Mouse (Mus musculus) kidney, postnatal 4 days (tissue): Measurements from ENCODE around the gene Prr3.
A peak's percentile ranks its signal among the peaks of the same experiment; 100 is the strongest.
"Not testable (repeated sequence)": the region's sequence is repeated elsewhere in the genome, so short reads cannot be mapped to it uniquely, and the experiment has no call there.

Source experiments
- DNase-seq, 2 experiments: peaks; one replicate each; pipeline ENCODE4 v3.0.0; 2021; ENCODE audit warnings: mixed read lengths in 2 of 2

Gene Prr3

DNA sequence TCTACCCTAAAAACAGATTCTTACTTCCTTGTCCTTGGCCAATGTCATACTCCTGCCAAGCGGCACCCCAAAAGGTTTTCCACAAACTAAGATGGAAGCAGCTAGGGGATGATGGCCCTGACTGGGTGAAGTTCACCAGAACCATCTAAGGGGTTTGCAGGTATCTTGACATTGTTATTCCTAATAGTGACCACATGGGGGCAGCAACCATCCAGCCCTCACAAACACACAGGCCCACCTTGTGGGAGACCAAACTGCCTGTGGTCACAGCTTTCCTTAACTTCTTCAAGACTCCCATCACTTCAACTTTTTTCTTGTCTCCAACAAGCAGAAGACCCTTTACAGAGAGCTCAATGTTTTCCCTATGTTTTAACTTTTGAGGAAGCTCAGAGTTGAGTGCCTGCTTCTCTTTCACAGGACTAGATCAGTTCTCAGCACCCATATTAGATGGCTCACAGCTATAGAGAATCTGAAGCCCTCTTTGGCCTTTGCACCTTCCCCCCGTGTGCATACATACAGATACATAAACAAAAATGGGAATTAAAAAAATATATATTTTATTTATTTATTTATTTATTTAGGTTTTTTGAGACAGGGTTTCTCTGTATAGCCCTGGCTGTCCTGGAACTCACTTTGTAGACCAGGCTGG lies 42.2 kb downstream of the Prr3 start:
- peak; percentile 41 to 64 for DNase-seq

DNA sequence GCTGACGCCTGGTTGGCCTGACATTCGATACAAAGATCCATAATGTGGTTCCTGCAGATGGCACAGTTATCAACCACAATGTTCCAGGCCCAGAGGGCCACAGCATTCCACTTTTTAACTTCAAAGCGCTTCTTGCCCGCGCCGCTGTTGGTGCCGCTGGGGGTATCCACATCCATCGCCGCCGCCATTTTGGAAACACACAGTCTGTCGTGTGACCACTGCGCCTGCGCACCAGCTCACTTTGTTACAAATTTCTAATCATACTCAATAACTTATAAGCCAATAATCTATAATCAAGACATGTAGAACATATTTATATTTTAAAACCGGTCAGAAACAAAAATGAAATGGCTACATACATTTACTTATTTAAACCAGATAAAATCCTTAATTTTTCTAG lies 44.3 kb downstream of the Prr3 start:
- not testable (repeated sequence) for DNase-seq

DNA sequence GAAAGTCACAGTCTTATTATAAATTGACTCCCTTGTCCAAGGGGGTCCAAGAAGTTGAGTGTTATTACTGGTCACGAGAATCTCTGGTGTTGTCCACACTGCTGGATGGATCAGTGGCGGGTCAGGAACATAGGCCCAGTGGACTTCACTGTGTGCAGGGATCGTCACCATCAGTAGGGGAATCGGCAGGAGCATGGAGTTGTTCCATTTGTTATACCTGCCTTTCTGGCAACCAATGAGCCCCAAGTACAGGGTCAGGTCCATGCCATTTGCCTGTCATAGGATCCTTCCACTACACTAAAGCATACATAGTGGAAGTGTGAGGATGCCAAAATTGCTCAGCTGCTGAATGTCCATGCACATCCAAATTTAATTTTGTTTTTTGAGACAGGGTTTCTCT lies 47.4 kb downstream of the Prr3 start:
- no peak for DNase-seq

DNA sequence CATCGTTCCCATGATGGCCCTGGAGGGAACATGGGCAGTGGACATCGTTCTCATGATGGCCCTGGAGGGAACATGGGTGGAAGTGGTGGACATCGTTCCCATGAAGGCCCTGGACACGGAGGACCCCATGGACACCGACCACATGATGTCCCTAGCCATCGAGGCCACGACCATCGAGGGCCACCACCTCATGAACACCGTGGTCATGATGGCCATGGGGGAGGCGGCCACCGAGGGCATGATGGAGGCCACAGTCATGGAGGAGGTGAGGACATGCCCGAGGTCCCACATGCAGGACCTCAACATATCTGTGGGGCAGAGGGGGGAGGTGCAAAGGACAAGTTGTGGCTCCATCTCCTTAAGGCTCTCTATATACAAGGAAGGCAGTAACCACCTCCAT lies 49.4 kb downstream of the Prr3 start:
- DNase-seq, result no peak

DNA sequence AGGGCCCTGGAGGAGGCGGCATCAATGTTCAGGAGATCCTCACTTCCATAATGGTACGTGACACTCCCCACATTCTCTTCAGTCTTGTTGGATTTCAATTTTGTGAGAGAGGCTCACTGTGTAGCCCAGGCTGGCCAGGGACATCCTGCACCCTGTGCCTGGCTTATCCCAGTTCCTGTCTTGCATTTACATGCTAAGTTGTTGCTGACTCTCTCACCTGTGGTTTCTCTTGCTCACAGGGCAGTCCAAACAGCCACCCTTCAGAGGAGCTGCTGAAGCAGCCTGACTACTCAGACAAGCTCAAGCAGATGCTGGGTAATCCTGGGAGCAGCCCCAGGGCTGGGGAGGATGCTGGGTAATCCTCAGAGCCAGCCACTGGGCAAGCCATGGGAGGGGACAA lies 50.5 kb downstream of the Prr3 start:
- no peak for DNase-seq

DNA sequence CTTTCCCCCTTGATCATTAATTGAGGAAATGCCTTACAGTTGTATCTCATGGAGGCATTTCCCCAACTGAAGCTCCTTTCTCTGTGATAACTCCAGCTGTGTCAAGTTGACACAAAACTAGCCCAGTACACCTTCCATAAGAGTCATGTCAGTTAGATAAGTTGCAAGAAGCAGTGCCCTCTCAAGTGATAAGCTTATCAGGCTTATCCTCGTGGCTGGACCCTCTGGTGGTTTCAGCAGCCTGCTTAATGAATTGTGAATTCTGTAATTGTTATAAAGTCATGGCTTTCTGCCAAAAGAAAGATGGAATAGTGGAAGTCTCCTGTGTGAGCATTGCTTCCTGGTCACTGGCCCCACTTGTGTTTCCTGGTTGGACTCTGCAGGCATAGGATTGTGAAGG lies 52.6 kb downstream of the Prr3 start:
- DNase-seq, result no peak

DNA sequence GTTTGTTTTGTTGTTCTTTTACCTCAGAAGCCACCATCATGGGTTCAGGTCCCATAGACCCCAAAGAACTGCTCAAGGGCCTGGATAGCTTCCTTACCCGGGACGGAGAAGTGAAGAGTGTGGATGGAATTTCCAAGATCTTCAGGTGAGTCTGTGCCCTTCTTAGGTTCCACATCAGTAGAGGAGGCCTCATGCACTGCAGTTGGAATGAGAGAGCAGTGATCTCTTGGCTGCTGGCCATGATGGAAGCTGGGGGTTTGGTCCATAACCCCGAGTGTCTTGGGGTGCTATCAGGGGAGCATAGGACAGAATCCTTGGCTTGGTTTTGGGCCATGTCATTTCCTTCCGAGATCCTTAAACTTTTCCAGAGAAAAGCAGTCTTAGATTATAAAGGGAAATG lies 56.8 kb downstream of the Prr3 start:
- DNase-seq, result no peak

DNA sequence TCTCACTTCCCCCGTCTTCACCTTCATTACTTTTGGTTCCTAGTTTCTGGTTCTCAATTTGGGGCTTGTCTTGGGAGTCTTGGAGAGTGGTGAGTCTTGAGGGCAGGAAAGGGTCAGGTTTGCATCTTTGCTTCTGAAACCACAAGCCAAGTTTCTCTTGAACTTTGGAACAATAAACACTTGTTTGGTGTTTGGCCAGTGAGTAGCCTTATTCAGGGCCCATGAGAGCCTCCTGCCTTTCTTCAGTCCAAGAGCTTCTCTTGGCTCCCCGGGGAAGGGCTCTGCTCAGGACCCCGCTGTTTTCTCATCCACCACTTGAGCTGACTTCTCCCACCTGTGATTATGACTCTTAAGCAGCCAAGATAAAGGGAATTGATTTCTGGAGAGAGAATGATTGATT lies 57.5 kb downstream of the Prr3 start:
- no peak for DNase-seq
